Mouse (Mus musculus) myocyte (in vitro differentiated cells): ENCODE measurements around the gene Hipk4.

Experiments
- CEBPB ChIP-seq: IDR thresholded peaks from 2 replicates; pipeline ENCODE4 v1.6.1; 2011; ENCODE audit warnings: mild to moderate bottlenecking, moderate library complexity; ENCODE audit not compliant: poor library complexity, insufficient read depth, severe bottlenecking
- POLR2A ChIP-seq: IDR thresholded peaks from one replicate; pipeline ENCODE4 v1.6.1; 2011; ENCODE audit warnings: low read depth, mild to moderate bottlenecking, control low read depth, moderate library complexity; ENCODE audit not compliant: insufficient read length
- TCF12 ChIP-seq: IDR thresholded peaks from one replicate; pipeline ENCODE4 v1.6.1; 2011; ENCODE audit warnings: mild to moderate bottlenecking, control low read depth; ENCODE audit not compliant: poor library complexity, insufficient read depth, severe bottlenecking

DNA sequence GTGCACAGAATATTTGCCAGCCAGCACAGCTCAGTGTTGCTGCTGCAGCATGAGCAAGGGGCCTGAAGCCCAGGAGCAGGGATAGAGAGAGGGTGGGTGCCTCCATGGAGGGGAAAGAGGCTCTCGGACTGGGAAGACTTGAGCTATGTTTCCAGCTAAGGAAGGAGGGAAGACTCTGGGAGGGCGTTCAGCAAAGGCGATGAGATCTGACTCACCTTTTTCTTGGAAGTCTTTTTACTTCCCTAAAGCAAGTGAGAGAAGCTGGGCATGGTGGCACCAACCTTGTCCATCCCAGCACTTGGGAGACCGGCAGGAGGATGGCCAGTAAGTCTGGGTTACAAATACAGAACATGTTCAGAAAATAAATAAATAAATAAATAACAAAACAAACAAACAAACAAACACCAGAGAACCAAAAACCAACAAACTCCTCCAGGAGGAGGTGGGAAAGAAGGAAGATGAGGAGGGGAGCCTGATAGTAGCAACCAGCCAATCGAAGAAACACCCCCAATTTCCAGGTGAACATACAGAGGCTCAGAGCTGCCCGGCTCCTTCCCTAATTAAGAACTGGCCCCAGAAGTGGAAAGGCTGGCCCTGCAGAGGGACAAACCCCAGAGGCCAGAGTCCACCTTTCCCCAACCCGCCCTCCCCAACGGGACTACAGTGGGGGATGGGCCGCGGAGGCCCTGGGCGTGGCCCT, 42.0 kb upstream of the Hipk4 start:
- TF ChIP-seq POLR2A (no peak), TCF12 (no peak), CEBPB (no peak)
